In the genomic region with DNA sequence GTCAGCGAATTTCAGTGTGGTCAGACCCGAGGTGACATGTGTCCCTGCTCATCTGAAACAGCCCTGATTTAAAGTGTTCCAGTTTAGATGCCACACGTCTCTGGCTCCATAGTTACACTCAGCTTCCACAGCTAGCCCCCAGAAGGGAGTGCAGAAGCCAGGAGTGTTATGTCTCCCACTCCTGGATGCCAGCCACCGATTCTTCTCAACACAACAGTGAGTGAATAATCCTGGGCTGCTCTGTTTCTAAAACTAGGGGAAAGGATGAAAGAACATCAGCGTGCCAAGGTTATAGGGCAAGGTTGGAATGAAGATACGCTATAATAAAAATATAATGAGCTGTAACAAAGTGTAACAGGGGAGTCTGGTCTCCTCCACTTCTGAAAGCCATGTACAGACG, we compare ENCODE assay signal across 14 mouse cellular contexts. TPM values are rescaled to one million over a fixed set of nuclear protein-coding genes. Genes with fewer than 3 reads are reported as not detected.
A peak's percentile ranks its signal among the peaks of the same experiment; 100 is the strongest.
DNase-seq lines count a peak whose midpoint lies in the region; ATAC-seq lines count a peak whose summit lies in the region.
"Had no signal": no experiment of that assay in that cellular context is flagged by ENCODE, and none has a peak within 500 bp of the region (broad histone marks: within the 10 kb centered on the region; RNA-seq: fewer than 3 reads in every experiment).

No protein-coding gene starts in this region.

- H3K36me3 ChIP-seq in embryonic facial prominence, embryonic 15.5 days, result no peaks in the 10 kb centered on the region
- H3K36me3 ChIP-seq: embryonic facial prominence, embryonic 12.5 days had no signal

- 0 out of 2 replicates have a peak overlapping the region, but pooled peaks have one; percentile 24 for H3K27ac ChIP-seq in embryonic facial prominence, embryonic 15.5 days (replicated peaks)
- H3K27ac ChIP-seq: embryonic facial prominence, embryonic 12.5 days had no signal

- H3K4me2 ChIP-seq in embryonic facial prominence, embryonic 15.5 days (replicated peaks), result no peak overlapping the region
- H3K4me2 ChIP-seq: embryonic facial prominence, embryonic 12.5 days had no signal

- H3K4me1 ChIP-seq in embryonic facial prominence, embryonic 15.5 days, result peaks cover 32% of the 10 kb centered on the region

- no peaks in the 10 kb centered on the region for H3K9me3 ChIP-seq in embryonic facial prominence, embryonic 15.5 days (replicated peaks)
- H3K9me3 ChIP-seq: embryonic facial prominence, embryonic 12.5 days had no signal

- peak; percentile 52 for DNase-seq in layer of hippocampus, adult 11-12 months (ENCODE audit: low spot score)
- DNase-seq in layer of hippocampus, adult 9-10 months (ENCODE audit: low spot score), result no peak
- DNase-seq in adrenal gland, postnatal 14 days, result peak; percentile 61
- DNase-seq in right cerebral cortex, adult 2 months (ENCODE audit: low spot score in 2 of 2), result peak; percentile 49 to 59
- no peak for DNase-seq in cerebellum, adult 9-10 months
- DNase-seq in retina, postnatal 1 day, result no peak
- DNase-seq: cerebellum, adult 2 months; kidney, adult 18-20 months; liver had no signal

- ATAC-seq in embryonic facial prominence, embryonic 15.5 days (ENCODE audit: insufficient number of reproducible peaks, low FRiP score, low TSS enrichment, low read depth), result no peak

- 54% methylated on average over 7 of the region's 7 CpGs for WGBS in embryonic facial prominence, embryonic 15.5 days

- H3K4me3 ChIP-seq in embryonic facial prominence, embryonic 15.5 days (replicated peaks), result no peak overlapping the region
- H3K4me3 ChIP-seq: embryonic facial prominence, embryonic 12.5 days had no signal

- H3K27me3 ChIP-seq in embryonic facial prominence, embryonic 15.5 days, result no peaks in the 10 kb centered on the region
- H3K27me3 ChIP-seq: embryonic facial prominence, embryonic 12.5 days had no signal

- no peak overlapping the region for H3K9ac ChIP-seq in embryonic facial prominence, embryonic 15.5 days
- H3K9ac ChIP-seq: embryonic facial prominence, embryonic 12.5 days had no signal

RNA-seq across cellular contexts. Expression of gene Stmnd1, which starts 51.5 kb away (rescaled TPM):
- total RNA-seq in adrenal gland, postnatal 14 days (2021), result 0.26 TPM in 1 of 2 replicates, not detected in the other
- polyA plus RNA-seq in embryonic facial prominence, embryonic 15.5 days (2015; fragmentation: Nextera tagmentation; extraction: Ambion mirVana), result 1.6 and 1.9 TPM in 2 replicates
- total RNA-seq: hematopoietic stem cell, adult 5-6 weeks; megakaryocyte progenitor cell, adult 5-6 weeks had no signal
- polyA plus RNA-seq: frontal cortex, adult 2 months had no signal

Comparison
In these comparisons a context has a peak if more than half of its experiments do, and no peak if none do; other contexts are left out.
1. DNase-seq: peak in layer of hippocampus, adult 11-12 months (single experiment), adrenal gland, postnatal 14 days (single experiment) and right cerebral cortex, adult 2 months (2 of 2); none in layer of hippocampus, adult 9-10 months (single experiment), cerebellum, adult 9-10 months (single experiment) and retina, postnatal 1 day (single experiment).